Mouse (Mus musculus): Measurements from ENCODE around the gene Spata5.

- TF ChIP-seq CTCF (IDR thresholded peaks at IDR 0.05; ENCODE audit: low read depth, low read length) (no peak), POLR2A (IDR thresholded peaks at IDR 0.05; ENCODE audit: extremely low read depth, insufficient read depth, low read length) (no peak)
Observed at GRCm38 (mm10) chr3:37487639-37488038, 67.9 kb downstream of the Spata5 start.

Data from liver, adult 2 months (tissue).